Mouse (Mus musculus) cerebellum, postnatal 25 days (tissue): ENCODE data around the gene Ccdc153.

Experiments used
- DNase-seq, 2 experiments: peaks; one replicate each; pipeline ENCODE4 v3.0.0; 2021; ENCODE audit warnings: mixed read lengths in 2 of 2

Gene Ccdc153

GRCm38 (mm10) chr9:44240399-44240798, at the start of gene Ccdc153:
Ccdc153 (plus strand) TSS chr9:44240676.
- DNase-seq, result no peak

- no peak for DNase-seq
Measured at GRCm38 (mm10) chr9:44191166-44191565, 49.3 kb upstream of the Ccdc153 start.

GRCm38 (mm10) chr9:44192312-44192711, 48.2 kb upstream of the Ccdc153 start:
- DNase-seq, result no peak

GRCm38 (mm10) chr9:44192794-44193193, 47.7 kb upstream of the Ccdc153 start:
- no peak for DNase-seq

GRCm38 (mm10) chr9:44194000-44194399, 46.5 kb upstream of the Ccdc153 start:
- no peak for DNase-seq

GRCm38 (mm10) chr9:44196354-44196753, 44.1 kb upstream of the Ccdc153 start:
- DNase-seq, result no peak

GRCm38 (mm10) chr9:44199166-44199565, 41.3 kb upstream of the Ccdc153 start:
- DNase-seq, result peak; percentile 50 to 71

- no peak for DNase-seq
Measured at GRCm38 (mm10) chr9:44199580-44199979, 40.9 kb upstream of the Ccdc153 start.

- no peak for DNase-seq
Measured at GRCm38 (mm10) chr9:44200458-44200857, 40.0 kb upstream of the Ccdc153 start.

GRCm38 (mm10) chr9:44207840-44208239, 32.6 kb upstream of the Ccdc153 start:
- DNase-seq, result no peak

GRCm38 (mm10) chr9:44209416-44209815, 31.1 kb upstream of the Ccdc153 start:
- no peak for DNase-seq

GRCm38 (mm10) chr9:44212406-44212805, 28.1 kb upstream of the Ccdc153 start:
- no peak for DNase-seq

GRCm38 (mm10) chr9:44213538-44213937, 26.9 kb upstream of the Ccdc153 start:
- DNase-seq, result no peak

GRCm38 (mm10) chr9:44225993-44226392, 14.5 kb upstream of the Ccdc153 start:
- no peak for DNase-seq

- no peak for DNase-seq
Measured at GRCm38 (mm10) chr9:44231609-44232008, 8.9 kb upstream of the Ccdc153 start.

- no peak for DNase-seq
Measured at GRCm38 (mm10) chr9:44233021-44233801, 7.3 kb upstream of the Ccdc153 start.

- peak; percentile 99 for DNase-seq
Measured at GRCm38 (mm10) chr9:44233802-44234478, 6.5 kb upstream of the Ccdc153 start, which contains the start of gene Cbl. Cbl (minus strand) TSS chr9:44234049.

GRCm38 (mm10) chr9:44234479-44235427, 5.7 kb upstream of the Ccdc153 start:
- peak in 1 of 2 experiments; percentile 56 for DNase-seq

GRCm38 (mm10) chr9:44236601-44237000, 3.9 kb upstream of the Ccdc153 start:
- DNase-seq, result no peak

- no peak for DNase-seq
Measured at GRCm38 (mm10) chr9:44237128-44237527, 3.3 kb upstream of the Ccdc153 start.

GRCm38 (mm10) chr9:44238501-44239190, 1.8 kb upstream of the Ccdc153 start:
- DNase-seq, result no peak

GRCm38 (mm10) chr9:44239447-44239846, 1.0 kb upstream of the Ccdc153 start:
- peak; percentile 57 to 72 for DNase-seq
